Mouse (Mus musculus) hematopoietic stem cell, adult 5-6 weeks (primary cell): ENCODE data around the gene Nsd1. TPM values are rescaled to one million over a fixed set of nuclear protein-coding genes. Genes with fewer than 3 reads are reported as not detected.

ENCODE experiments used
- ATAC-seq, 2 experiments: fragments of 125-278 bp in 1 of 2; replicated peaks in 1 of 2; 2 replicates each; pipeline ENCODE4 v1.8.0; 2016 to 2017; ENCODE audit warnings: inconsistent platforms in 2 of 2, mild to moderate bottlenecking in 2 of 2, moderate number of reproducible peaks in 2 of 2, low read depth in 1 of 2, moderate TSS enrichment in 1 of 2; ENCODE audit not compliant: low FRiP score in 2 of 2, poor library complexity in 2 of 2, severe bottlenecking in 2 of 2, insufficient read depth in 1 of 2, low TSS enrichment in 1 of 2
- total RNA-seq: library from RNA; stranded (forward); fragments of 172-1452, 232-1000 nt; gene quantifications from 2 replicates; pipeline ENCODE4 v1.2.3, GENCODE M21; 2017

The Nsd1 gene
- 96.2 and 115 TPM in 2 replicates for total RNA-seq

GRCm38 (mm10) chr13:55209649-55210192 lies at the start of gene Nsd1:
Nsd1 (plus strand) TSS chr13:55209782.
- no peak for ATAC-seq

GRCm38 (mm10) chr13:55162365-55162764 lies 47.2 kb upstream of the Nsd1 start:
- ATAC-seq, result no peak

- ATAC-seq, result no peak
Observed at GRCm38 (mm10) chr13:55163553-55163952, 46.0 kb upstream of the Nsd1 start.

GRCm38 (mm10) chr13:55165831-55166339 lies 43.7 kb upstream of the Nsd1 start:
- no peak for ATAC-seq

GRCm38 (mm10) chr13:55166806-55167725 lies 42.5 kb upstream of the Nsd1 start:
- no peak for ATAC-seq

- ATAC-seq, result no peak
Observed at GRCm38 (mm10) chr13:55167798-55168197, 41.8 kb upstream of the Nsd1 start.

- ATAC-seq, result no peak
Observed at GRCm38 (mm10) chr13:55168255-55168654, 41.3 kb upstream of the Nsd1 start.

- ATAC-seq, result no peak
Observed at GRCm38 (mm10) chr13:55168958-55169369, 40.6 kb upstream of the Nsd1 start.

- ATAC-seq, result peak; percentile 7 to 17; a peak in 1 of 4 replicates
Observed at GRCm38 (mm10) chr13:55171517-55172335, 37.9 kb upstream of the Nsd1 start.

GRCm38 (mm10) chr13:55172336-55172770 lies 37.2 kb upstream of the Nsd1 start:
- ATAC-seq, result no peak

- no peak for ATAC-seq
Observed at GRCm38 (mm10) chr13:55174347-55174746, 35.2 kb upstream of the Nsd1 start.

- no peak for ATAC-seq
Observed at GRCm38 (mm10) chr13:55176265-55176664, 33.3 kb upstream of the Nsd1 start.

- no peak for ATAC-seq
Observed at GRCm38 (mm10) chr13:55177903-55178496, 31.6 kb upstream of the Nsd1 start.

GRCm38 (mm10) chr13:55178556-55178955 lies 31.0 kb upstream of the Nsd1 start:
- peak in 1 of 2 experiments; percentile 47; a peak in 1 of 4 replicates for ATAC-seq

GRCm38 (mm10) chr13:55179591-55179990 lies 30.0 kb upstream of the Nsd1 start:
- ATAC-seq, result no peak

GRCm38 (mm10) chr13:55181786-55182172 lies 27.8 kb upstream of the Nsd1 start:
- no peak for ATAC-seq

- ATAC-seq, result peak; percentile 89 to 90
Observed at GRCm38 (mm10) chr13:55182173-55182894, 27.2 kb upstream of the Nsd1 start.
